Mouse (Mus musculus): Measurements from ENCODE around the gene Rap1a.
"Not testable (repeated sequence)": the region's sequence is repeated elsewhere in the genome, so short reads cannot be mapped to it uniquely, and the experiment has no call there.

Rap1a gene

GRCm38 (mm10) chr3:105717856-105718555, 83.1 kb downstream of the Rap1a start:
- ATAC-seq (ENCODE audit: low TSS enrichment) = peak; percentile 3; the same call in 1 of the 2 replicates

DNA sequence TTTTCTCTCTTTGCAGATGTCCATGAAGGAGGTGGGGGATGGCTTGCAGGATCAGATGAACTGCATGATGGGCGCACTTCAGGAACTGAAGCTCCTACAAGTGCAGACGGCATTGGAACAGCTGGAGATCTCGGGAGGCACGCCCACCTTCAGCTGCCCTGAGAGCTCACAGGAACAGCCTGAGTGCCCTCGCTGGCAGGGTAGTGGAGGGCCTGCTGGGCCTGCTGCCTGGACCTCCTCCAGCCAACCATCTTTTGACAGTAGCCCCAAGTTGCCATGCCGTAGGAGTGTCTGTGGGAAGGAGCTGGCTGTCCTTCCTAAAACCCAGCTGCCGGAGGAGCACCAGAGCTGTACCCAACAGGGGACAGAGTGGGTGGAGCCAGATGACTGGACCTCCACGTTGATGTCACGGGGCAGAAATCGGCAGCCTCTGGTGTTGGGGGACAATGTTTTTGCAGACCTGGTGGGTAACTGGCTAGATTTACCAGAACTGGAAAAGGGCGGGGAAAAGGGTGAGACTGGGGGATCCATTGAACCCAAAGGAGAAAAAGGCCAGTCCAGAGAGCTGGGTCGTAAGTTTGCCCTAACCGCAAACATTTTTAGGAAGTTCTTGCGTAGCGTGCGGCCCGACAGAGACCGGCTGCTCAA, 84.7 kb downstream of the Rap1a start:
- ATAC-seq (ENCODE audit: low TSS enrichment) = peak; percentile 8

DNA sequence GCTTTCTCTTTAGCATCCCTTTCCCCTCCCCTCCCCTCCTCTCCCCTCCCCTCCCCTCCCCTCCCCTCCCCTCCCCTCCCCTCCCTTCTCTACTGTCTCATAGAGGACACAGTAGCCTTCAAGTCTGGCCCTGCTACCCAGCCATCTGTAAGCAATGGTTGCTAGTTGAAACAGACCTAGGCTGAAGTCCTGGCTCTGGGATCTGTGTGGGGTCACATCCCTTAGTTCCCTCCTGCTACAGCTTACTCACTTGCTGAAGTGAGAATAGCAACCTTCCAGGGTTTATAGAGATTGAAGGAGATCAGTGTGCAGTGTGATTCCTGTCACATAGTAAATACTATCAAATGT, 86.3 kb downstream of the Rap1a start:
- ATAC-seq (ENCODE audit: low TSS enrichment) = no peak

DNA sequence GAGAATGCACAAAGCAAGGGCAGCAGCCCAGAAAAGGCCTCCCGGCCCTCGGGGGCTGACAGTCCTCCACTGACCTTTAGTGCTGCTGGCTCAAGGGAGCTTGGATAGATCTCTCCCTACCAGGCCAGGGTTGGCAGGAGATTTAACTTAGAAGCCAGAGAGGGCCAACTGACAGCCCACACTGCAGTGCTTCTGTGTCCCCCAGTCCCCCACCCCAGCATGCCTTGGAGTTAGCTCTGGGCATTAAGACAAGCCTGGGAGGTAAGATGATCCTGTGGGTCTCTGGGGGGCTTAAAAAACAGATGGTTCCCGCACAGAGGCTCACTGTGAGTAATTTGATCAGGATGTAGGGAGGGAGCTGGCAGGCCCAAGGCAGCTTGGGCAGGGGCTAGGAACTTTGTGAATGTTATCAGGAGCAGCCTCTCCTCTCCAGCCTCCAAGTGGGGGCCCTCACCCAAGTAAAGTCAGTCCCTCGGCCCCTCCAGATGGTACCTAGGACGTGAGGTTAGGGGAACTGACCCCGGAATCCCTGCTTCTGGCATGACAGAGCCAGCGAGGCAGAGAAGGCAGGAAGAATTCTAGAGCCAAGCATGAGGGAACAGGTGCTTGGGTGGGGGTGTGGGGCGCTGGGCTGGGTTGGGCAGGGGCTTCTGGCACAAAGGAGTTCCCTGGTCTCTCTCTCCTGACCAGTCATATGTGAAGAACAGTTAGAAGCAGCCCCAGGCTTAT, 86.9 kb downstream of the Rap1a start:
- ATAC-seq (ENCODE audit: low TSS enrichment) = no peak

- peak; percentile 21; the same call in 1 of the 2 replicates for ATAC-seq (ENCODE audit: low TSS enrichment)
These were observed 88.3 kb downstream of the Rap1a start for GRCm38 (mm10) chr3:105712827-105713226.

DNA sequence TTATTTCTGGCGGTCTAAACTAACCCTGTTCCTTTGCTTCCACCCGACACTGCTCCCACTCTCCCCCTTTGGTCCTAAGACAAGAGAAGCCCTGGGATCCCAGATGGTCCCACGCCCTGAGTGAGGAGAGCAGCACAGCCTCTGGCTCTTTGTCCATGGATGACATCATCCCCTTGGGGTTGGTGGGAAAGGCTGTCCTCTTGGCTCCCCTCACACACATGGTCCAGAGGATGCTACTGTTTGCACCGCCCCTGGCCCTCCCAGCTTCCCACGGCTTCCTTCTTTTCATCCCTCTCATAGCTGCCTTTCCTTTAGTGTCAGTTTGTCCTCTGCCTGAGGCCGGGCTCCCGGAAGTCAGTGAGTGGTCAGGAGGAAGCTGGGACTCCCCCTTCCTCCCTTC, 89.4 kb downstream of the Rap1a start:
- no peak for ATAC-seq (ENCODE audit: low TSS enrichment)

DNA sequence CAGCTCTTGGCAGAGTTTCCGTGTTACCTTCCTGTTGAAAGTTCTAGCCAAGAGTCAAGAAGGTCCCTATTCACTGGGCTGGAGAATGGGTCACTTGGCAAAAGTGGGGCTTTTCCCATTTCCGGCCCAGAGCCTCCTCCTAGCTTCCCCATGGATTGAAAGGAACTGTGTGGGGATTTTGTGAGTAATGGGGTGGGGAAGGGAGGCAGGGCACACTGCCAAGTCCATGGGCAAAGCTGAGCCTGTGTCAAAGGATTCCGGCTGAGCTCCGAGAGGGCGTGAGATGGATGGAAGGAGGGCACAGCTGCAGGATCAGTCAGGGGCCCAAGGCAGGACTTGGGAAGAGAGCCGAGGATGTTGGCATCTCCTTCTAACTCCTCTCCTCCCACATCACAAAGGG, 90.9 kb downstream of the Rap1a start:
- ATAC-seq (ENCODE audit: low TSS enrichment) = no peak

- no peak for ATAC-seq (ENCODE audit: low TSS enrichment)
These were observed 93.5 kb downstream of the Rap1a start for GRCm38 (mm10) chr3:105707590-105707989.

GRCm38 (mm10) chr3:105706366-105707020, 94.6 kb downstream of the Rap1a start:
- peak; percentile 51 for ATAC-seq (ENCODE audit: low TSS enrichment)

DNA sequence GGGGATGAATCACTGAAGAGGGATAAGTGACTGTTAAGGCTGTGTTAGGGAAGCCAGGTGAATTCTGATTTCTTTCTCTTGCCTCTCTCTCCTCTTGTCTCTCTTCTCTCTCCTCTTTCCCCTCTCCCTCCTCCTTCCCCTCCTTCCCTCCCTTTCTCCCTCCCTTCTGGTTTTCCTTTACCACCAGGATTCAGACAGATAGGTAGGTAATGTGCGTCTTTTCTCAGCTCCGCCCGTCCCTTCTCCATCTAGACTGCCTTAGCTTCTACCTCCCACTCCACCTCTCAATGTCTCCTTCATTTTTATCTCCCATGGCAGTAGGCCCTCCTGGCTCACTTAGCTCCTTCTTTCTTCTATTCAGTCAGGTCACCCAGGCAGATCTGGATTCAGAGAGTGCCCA, 95.6 kb downstream of the Rap1a start:
- ATAC-seq (ENCODE audit: low TSS enrichment) = peak; percentile 32

- peak; percentile 48 for ATAC-seq (ENCODE audit: low TSS enrichment)
These were observed 96.0 kb downstream of the Rap1a start for GRCm38 (mm10) chr3:105705061-105705549.

DNA sequence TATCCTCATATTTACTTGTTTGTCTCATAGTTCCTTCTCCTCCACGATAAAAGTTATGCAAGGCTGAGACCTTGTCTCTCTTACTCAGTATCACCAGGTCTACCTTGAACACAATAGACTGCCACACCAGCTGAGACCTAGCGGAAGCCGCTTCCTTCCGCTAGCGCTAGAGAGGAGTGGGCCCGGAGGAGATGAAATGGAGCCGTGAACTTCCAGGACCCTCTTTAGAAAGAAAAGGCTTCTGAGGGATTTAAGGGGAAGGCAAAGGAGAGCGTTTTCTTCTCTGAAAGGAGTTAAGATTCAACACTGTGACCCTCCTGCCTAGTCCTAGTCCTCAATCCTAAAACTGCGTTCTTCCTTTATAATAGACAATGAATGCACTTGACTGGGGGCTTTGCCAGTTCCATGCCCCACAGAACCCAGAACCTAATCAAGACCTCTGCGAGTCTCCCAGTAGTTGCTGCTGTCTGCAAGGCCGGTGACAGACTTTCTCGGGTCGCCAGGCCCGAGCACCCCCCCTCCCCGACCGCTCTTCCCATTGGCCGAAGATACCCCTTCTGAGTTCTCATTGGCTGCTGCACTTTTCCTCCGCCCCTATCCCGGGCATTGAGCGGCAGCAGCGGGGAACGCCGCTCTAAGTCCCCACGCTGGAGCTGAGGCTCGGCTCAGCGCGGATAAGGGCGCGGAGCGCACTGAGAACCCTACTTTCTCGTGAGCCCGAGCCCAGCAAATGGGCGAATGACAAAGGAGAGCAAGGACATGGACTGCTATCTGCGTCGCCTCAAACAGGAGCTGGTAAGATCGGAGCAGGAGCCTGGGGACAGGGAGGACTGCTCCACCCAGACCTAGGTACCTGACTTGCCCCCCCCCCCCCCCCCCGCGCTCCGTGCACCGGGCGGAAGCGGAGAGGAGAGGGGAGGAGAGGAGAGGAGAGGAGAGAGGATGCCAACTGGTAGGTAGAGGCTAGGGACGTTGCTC, 96.8 kb downstream of the Rap1a start, which contains the start of gene Inka2:
Gene Inka2, plus strand, starts transcription at position 569 of the 978 bp plus-strand sequence.
- ATAC-seq (ENCODE audit: low TSS enrichment) = peak; percentile 74

DNA sequence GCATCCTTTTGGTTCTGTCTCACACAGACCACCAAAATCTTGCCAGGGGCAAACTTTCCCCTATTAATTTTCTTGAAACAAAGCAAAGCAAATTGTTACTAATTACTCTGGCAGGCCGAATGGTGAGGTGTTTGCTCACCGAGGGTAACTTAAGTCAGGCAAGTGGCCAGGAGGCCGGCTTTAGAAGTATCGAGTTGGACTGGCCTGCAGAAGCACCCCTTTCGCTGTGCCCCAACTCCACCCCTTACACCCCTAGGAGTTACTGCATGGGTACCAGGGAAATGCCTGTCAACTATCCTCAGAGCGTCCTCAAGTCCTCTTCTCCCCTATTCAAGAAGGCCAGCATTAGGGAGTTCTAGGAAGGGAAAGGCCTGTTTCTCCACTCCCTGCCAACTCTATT, 97.6 kb downstream of the Rap1a start:
- no peak for ATAC-seq (ENCODE audit: low TSS enrichment)

GRCm38 (mm10) chr3:105701399-105701798, 99.7 kb downstream of the Rap1a start:
- no peak for ATAC-seq (ENCODE audit: low TSS enrichment)

DNA sequence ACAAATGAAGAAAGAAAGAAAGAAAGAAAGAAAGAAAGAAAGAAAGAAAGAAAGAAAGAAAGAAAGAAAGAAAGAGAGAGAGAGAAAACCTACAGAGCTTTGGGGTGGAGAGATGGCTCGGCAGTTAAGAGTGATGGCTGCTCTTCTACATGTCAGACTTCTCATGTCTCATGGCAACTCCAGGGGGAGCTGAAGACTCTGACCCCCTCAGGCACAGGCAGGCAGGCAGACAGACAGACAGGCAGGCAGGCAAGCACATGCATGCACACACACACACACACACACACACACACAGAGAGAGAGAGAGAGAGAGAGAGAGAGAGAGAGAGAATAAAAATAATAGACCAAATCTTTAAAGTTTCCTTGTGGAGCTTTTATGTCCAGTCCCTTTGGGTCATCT, 100.3 kb downstream of the Rap1a start:
- not testable (repeated sequence) for ATAC-seq (ENCODE audit: low TSS enrichment)

DNA sequence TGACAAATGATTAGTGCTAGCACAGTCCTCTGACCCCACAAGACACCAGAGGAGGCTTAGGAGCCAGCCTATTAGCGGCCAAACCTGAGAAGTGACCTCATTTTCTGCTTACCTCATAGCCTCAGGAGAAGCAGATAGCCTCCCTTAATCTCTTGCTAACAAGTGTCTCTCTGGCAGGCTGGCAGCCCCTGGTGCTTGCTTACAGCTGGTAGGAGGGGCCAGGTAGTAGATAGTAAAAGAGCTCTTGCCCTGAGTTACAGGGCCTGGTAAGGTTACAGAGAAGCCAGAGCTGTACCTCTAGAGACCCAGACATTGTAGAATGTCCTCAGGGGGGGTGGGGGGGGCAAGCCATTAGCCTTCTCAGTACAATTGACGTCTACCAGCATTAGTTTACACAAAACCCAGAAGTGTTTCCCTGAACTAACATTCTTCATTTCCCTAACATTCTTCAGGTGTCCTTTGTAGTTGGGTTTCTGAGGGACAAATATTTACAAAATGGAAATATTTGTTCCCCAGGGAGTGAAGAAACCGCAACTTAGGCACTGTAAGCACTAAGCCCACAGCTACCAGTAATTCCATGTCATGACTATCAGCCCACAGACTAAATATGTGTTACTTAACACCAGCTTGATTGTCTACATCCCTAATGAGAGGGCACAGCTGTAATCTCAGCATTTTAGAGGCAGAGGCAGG, 101.7 kb downstream of the Rap1a start:
- no peak for ATAC-seq (ENCODE audit: low TSS enrichment)

GRCm38 (mm10) chr3:105698311-105698710, 102.8 kb downstream of the Rap1a start:
- no peak for ATAC-seq (ENCODE audit: low TSS enrichment)

DNA sequence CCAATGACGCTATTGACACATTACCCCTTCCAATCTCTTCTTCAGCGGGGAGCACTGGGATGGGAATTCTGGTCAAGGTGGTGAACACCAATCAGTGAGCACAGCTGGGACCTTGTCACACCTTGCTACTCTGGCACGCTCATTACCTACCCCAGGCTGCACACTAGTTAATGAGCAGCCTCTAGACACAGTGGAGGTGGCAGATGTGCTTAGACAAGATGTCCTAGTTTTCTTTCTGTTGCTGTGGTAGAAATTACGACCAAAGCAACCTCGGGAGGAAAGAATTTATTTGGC, 104.0 kb downstream of the Rap1a start:
- ATAC-seq (ENCODE audit: low TSS enrichment) = no peak

DNA sequence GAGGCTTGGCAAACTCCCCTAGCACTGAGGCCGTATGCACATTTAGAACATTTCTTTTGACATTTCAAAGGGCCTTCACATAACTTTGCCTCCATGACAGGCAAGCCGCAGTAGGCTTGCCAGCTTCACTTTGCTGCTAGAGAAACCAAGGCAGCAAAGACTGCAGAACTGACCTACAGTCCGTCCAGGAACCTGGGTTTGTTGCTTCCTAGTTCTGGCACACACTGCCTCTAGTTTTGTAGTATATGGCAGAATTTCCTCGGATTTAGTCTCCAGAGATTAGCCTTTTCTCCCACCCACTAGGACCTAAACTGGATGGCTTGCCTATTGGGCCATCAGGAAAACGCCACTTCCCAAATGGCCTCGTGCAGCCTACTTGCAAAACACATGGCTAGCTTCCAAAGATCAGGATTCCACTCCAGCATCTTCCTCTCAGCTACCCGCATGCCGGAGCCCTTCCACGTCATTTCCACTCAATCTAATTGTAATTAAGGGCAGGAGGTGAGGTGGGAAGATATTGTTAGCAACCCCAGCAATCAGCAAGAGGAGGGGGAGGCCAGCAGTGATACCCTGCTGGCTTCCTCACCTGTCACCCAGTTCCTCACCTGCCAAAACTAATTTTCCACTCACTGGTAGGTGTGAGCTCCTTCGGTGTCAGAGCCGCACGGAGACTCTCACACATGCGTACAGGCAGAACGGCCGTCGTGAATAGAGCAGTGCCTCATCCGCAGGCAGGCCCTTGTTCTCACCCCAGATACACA, 104.6 kb downstream of the Rap1a start:
- ATAC-seq (ENCODE audit: low TSS enrichment) = no peak; the same call in 1 of the 2 replicates
